Mouse (Mus musculus): ENCODE results near the gene Gm17087.

GRCm38 (mm10) chr17:8613882-8614551, 47.3 kb upstream of the Gm17087 start:
- TF ChIP-seq POLR2A (IDR thresholded peaks at IDR 0.05; ENCODE audit: insufficient read depth, low read length) (no peak), CTCF (IDR thresholded peaks at IDR 0.05; ENCODE audit: low read depth, low read length) (peak; percentile 56), EP300 (IDR thresholded peaks at IDR 0.05; ENCODE audit: insufficient read depth, low read depth, low read length) (no peak)

Data from ES-Bruce4 (cell line).